Mouse (Mus musculus): ENCODE results near the gene Tmpo.
"Not testable (repeated sequence)": the region's sequence is repeated elsewhere in the genome, so short reads cannot be mapped to it uniquely, and the experiment has no call there.

Gene Tmpo

DNA sequence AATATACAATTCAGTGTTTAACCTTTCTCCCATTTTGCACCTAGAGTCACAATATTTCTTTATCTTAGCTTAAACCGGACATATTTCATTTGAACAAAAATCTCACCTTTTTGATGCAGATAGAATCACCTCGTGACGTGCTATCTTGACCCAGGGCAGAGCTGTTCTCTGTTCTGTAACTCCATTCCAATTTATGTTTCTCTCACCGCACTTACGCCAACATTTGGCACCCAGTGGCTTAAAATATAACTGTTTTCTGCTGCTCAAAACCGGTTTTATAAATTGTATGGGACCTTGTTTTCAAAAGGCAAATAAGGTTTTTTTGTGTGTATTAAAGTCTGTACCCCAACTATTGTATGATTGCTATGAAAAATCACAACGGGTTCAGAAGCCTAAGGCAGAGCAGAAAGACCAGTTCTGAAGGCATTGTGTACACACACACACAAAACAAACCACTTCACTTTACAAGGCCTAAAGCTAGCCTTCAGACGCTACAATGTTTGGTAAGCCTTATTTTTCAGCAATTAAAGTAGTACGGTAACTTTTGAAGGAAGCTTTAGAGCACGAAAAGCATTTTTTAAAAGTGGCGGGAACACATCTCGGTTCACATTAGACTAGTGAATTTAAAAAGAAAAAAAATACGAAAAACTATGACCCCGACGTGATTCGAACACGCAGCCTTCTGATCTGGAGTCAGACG lies at the start of gene Tmpo:
TSS of gene Tmpo (minus strand) at position 555 of the 700 bp plus-strand sequence.
- no peak for DNase-seq

DNA sequence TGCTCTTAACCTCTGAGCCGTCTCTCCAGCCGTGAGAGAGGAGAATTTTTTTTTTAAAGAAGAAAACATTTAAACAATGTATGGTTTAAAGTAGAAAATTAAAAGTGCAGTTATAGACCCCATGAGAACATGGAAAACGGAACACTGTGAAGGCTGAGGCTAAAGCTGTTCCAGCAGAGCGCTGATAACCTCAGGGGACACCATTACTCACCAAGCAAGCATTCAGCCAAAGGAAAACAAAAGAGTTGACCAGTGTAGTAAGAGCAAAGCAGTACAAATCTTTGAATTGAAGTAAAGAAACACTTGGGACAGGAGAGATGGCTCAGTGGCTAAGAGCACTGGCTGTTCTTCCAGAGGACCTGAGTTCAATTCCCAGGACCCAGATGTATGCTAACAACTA lies 49.3 kb upstream of the Tmpo start:
- DNase-seq, result no peak

DNA sequence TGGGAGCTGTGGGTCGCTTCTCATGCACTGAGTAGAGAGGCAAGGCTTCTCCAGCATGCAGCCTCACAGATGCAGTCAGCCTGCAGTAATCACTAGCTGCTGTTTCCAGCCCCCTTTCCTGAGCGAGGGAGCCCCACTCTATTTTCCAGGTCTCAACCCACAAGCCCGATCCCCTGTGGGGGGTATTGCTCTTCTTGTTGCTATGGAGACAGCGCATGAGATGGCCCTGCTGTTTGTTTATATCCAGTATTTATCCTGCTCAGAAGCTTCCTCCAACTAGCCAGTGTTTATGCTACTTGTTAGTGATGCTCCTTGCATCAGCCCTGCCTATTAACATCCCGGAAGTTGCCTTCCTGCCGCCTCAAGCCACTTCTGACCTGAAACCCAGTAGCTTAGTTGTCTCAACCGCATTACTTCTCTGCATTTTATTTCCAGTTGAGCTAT lies 48.4 kb upstream of the Tmpo start:
- DNase-seq, result peak; percentile 25 to 38

DNA sequence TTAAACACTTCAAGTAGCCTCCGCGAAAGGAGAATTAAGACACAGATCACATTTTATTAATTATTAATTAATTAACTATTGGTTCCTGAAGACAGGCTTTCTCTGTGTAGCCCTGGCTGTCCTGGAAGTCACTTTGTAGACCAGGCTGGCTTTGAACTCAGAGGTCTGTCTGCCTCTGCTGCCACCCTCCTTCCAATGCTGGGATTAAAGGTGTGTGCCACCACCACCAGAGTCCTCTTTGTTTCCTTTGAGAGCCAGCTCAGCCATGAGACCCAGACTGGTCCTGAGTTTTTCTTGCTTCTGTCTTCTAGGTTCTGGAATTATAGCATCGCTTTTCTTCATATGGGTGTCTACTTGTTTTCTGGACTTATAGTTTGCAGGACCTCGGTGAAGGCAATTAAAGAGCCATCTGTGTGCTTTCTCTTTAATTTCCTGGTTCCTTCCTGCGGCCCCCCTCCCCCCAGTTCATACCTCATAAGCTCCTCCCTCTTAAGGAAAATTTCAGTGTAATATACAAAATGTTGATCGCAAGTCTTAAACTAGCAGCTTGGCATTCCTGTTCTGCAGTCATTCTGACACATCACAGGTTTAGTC lies 47.9 kb upstream of the Tmpo start:
- no peak for DNase-seq

DNA sequence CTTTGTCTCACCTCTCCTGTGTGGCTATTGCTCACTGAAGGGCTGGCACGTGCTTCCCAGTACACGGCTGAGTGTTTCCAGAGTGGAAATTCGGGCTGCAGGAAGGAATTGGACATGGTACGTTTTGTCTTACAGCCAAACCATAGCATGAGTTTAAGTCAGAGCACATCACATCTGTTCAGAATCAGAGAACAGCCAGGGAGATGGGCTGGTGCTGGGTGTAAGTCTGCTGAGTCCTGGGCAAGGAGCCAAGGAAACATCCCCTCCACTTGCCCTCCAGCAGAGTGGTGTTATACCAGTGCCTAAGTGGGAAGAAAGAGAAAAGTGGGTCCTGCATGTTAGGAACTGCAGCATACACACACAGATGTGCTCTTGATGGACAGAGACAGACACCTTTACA lies 45.9 kb upstream of the Tmpo start:
- DNase-seq, result no peak

DNA sequence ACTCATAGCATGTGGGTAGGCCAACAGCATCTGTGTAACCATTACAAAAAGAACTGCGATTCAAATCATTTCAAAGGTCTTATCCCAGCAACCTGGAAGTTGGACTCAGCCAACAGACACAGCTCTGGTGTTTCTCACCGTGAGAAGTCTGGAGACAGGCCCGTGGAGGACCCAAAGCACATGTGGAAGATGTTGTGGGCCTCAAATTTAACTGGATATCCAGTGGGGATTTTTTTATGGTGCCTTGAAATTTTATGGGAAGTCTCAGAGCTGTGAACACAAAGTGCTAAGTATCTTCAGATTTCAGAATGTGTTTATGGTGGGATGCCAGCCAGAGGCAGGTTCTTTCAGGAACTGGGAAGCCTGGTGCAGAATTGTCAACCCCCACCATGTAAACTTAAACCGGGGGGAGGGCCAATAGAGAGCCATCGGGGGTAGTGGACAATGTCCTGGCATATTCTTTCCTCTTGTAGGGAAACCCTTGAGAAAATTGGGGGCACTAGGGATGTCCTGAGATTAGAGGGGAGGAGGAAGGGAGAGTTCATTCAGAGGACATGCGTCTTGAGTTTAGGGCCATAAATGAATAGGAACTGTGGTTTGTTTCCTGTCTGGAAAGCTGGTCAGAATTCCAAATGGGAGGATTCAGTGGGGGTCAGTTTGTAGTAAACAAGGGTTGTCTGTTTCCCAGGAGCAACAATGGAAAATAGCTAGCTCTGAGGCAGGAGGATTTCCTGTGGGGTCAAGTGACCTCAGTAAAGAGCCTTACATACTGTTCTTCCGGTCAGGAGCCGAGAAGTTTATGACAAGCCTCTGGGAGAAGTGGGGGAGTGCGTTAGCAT lies 41.5 kb upstream of the Tmpo start:
- peak in 1 of 2 experiments; percentile 36 for DNase-seq

DNA sequence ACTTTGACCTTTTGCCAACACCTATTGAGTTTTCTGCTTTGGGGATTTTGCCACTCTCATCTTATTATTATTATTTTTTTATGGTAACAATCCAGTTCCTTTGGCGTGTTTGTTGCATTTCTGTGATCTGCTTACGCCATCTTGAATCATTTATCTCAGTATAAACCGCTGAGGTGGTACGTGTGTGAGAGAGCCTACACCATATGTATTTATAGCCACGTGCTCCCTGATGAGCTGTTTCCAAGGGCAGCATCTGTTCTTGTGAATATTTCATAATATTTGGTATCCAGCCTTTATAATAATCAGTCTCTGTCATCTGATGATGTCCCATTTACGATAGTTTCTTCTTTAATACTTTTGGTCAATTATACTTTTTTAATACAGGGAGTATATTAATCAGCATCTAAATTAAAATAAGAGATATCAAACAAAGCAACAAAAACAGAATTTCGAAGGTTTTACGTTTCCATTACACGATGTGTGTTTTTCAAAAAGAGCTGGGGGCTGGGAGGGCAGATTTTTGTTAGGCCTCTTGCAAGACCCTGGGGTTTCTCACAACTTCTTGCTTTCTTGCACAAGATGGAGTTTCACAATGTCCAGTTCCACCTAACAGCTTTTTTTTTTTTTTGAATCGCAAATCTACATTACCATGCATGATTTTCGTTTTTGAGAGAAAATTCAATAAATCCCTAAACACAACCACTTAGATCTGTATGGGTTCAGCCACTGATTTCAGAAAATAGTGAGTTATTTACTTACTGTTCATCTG lies 28.0 kb upstream of the Tmpo start:
- DNase-seq, result no peak

DNA sequence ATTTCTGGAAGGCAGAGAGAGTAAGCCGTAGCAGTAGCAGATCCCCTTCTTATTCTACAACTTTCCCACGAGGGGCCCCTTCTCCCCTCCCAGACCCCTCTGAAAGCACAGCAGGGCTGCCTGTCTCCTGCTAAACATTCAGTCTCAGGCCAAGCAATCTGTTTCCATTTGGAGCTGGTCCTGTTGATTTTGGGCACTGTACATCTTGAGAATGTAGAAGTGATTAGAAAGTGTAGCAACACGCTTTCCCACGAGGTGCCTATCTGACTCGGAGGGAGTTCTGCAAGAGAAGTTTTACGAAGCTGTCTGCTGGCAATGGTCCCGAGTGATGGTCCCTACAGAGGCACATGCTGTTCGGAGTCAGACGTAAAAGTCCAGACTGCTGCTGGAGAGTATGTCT lies 27.3 kb upstream of the Tmpo start:
- DNase-seq, result no peak

DNA sequence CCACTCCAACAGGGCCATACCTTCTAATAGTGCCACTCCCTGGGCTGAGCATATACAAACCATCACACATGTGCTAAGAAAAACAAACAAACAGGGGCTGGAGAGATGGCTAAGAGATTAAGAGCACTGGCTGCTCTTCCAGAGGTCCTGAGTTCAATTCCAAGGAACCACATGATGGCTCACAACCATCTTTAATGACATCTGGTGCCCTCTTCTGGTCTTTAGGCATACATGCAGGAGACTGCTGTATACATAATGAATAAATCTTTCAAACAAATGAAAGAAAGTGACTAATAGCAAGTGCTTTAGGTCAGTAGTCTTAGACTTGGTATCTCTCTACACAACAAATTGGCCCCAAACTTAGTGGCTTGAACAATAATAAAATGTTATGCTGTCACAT lies 26.2 kb upstream of the Tmpo start:
- no peak for DNase-seq

DNA sequence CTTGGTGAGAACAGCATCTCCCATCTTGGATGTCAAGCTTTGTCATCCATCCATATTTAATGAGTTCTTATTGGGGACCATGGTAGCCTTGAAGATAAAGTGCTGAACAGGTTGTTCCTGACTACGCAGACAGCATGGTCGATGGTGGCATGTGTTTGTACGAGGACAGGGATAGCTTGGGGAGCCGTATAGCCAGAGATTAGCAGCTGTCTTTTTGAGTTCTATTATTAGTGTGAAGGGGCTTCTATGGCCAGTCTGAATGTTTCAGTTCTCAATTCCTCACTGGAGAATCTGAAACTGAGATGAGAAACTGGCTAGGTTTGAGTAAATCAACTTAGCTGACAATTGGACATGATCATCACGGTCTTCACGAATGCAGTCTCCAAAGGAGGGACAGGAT lies 24.5 kb upstream of the Tmpo start:
- no peak for DNase-seq

DNA sequence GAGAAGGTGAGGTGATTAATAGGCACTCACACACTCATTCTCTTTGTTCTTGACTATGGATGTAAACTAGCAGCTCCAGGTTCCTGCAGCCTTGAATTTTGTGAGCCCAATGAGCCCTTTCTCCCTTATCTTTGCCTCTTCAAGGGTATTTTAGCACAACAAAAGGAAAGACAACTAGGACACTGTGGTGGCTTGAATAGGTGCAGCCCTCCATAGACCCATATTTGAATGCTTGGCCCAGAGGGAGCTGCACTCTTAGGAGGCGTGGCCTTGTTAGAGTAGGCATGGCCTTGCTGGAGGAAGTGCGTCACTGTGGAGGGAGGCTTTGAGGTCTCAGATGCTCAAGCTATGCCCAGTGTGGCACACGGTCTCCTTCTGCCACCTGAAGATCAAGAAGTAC lies 19.5 kb upstream of the Tmpo start:
- no peak for DNase-seq

DNA sequence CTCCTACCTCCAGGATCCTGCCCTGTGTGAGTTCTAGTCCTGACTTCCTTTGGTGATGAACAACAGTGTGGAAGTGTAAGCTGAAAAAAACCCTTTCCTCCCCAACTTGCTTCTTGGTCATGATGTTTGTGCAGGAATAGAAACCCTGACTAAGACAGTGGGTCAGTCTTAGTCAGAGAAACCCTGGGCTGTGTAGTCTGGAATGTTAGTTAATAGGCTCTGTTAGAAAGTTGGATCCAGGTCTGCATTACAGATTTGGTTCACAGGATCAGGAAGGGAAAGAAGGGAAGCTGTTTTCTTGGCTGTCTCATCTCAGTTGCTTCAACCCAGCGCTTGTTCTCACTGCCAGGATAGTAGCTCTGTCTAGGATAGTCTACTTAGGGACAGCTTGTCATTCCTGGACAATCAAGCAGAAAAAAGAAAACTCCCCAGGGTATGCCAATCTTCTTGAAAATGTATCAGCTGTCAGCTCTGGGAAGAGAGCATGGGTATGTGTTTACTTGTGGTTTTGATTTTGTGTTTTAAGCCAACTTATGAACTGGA lies 18.2 kb upstream of the Tmpo start:
- DNase-seq, result no peak

DNA sequence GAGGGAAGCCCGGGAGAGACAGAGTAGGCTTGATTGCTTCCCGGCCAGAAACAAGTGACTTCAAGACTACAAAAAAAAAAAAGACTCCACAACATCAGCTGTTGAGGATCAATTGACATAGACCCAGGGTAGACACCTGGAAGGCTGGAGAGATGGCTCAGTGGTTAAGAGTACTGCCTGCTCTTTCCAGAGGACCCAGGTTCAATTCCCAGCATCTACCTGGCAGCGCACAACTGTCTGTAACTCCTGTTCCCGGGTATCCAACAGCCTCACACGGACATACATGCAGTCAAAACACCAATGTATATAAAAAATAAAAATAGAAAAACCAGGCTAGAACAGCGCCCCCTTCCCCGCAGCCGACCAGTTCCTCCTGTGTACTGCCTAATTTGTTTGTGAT lies 16.6 kb upstream of the Tmpo start:
- DNase-seq, result no peak

DNA sequence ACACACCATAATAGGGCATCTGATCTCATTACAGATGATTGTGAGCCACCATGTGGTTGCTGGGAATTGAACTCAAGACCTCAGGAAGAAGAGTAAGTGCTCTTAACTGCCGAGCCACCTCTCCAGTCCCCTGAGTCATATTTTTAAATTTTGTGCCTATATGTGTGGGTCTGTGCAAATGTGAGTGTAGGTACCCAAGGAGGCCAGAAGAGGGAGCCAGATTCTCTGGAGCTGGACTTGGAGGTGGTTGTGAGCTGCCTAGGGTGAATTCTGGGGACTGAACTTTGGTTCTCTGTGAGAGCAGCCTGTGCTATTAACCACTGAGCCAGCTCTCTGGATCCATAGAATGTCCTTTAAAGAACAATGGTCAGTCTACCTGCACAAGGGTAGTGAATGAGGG lies 15.7 kb upstream of the Tmpo start:
- no peak for DNase-seq

DNA sequence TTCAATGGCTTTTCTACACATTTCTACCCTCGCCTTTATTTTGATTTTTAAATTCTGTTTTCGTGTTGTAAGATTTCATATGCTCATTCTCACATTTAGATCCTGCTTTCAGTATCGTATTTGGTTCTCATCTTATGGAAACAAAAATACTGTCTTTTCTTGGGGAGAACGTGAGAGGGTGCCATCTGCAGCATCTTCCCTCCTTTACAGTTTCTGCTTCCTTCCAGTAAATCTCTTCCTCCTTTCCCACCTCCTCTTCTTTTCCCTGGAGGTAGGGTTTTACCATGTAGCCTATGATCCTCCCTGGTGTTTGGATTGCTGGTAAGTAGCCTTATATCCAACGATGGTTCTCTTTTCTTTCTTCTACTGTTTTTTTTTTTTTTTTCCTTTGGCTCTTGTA lies 14.6 kb upstream of the Tmpo start:
- no peak for DNase-seq

DNA sequence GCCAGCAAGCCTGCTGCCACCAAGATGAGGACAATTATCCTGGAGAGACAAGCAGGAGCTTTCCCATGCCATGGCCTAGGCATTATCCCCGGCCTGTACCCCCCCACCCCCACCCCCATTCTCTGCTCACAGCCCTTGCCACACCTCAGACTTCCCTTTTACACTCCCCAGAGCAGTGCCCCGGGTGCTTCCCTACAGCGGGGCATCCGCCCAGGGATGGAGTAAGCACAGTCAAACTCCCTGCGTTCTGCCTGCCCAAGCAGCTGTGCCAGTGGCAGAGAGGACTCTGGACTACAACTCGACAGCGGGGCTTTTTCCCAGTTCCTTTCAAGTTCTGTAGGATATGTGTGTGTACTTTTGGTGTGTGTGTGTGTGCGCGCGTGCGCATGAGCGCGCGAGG lies 14.0 kb upstream of the Tmpo start:
- DNase-seq, result peak; percentile 32 to 47

DNA sequence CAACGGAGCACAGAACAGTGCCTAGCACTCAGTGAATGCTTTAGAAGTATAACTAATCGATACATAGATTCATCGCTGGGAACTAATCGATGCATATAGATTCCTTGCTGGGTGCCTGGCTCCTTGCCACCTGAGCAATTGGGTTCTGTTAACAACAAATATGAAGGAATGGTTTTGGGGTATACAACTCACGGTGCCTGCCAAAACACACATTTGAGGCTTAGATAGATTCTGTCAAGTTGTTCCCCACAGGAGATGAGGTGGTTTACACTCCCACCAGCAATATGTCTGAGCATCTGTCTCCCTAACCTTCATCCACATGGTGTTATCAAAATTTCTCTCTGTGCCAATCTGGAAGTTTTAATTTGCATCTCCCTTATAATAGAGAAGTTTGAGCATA lies 10.7 kb upstream of the Tmpo start:
- no peak for DNase-seq

DNA sequence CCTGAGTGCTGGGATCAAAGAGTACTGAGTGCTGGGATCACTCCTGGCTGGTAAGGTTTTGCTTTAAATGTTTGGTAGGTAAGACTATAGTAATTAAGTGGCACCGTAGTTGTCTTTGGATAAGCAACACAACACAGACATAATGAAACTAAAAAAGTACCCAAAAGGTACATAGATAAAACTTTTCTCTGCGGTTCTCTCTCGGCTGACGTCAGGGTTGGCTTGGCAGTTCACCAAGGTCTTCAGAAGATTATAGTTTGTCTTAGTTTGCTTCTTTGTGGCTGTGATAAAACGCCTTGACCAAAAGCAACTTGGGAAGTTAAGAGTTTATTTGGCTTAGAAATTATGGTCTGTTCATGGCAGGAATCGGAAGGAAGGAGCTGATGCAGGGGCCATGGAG lies 8.4 kb upstream of the Tmpo start:
- no peak for DNase-seq

DNA sequence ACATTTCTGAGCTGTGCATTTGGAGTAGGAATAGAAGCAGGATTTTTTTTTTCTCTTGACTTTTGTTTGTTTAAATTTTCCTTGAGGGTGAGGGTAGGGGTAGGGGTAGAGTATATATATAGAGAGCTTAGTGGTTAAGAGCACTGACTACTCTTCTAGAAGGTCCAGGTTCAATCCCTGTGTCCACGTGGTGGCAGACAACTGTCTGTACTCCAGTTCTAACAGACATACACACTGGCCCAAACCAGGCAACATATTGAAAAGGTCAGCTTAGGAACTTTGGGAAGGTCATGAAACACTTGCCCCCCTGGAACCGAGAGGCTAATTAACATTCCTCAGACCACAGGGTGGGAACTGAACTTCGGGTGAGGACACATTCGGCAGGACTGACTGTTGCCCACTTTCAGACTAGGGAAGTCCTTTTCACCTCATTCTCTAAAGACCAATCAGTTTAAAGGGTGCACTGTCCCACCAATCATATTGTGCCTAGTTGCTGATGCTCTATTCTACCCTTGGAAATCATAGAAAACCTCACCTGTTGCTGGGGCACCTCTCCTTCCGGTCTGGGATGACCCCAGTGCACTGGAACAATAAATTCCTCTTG lies 7.7 kb upstream of the Tmpo start:
- DNase-seq, result no peak

DNA sequence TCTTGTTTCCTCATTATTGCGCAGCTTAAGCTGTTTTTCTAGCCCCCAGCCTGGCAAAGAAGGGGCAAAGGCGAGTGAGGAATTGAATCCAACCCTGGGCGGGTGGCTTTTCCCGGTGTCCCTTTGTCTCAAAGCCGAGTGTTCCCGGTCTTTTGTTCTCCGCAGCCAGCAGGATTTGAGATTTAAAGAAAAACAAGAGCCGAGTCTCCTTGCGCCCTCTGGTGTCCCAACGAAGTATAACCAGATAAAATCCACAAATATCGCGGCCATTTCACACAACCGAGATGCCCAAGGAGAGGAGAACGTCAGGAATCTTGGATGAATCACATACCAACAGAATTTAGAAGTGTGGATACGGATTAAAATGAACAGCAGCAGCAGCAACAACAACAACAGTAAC lies 6.8 kb upstream of the Tmpo start:
- peak; percentile 80 to 89 for DNase-seq

DNA sequence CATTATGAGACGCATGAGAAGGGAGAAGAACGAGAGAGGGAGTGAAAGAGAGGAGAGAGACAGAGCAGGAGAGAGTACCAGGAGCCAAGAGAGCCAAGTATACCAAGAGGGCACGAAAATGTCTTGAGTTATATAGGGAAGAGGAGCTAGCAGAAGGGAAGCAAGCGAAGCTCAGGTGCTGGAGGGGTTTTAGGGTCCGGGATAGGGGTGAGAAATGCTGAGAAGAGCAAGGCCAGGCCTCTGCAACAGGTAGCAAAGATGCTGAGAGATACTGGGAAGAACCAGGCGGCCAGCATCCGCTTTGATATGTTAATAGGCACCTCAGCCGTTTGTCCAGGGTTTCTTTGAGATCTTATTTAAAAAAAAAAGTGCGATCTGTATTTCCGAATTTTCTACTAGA lies 6.2 kb upstream of the Tmpo start:
- no peak for DNase-seq

DNA sequence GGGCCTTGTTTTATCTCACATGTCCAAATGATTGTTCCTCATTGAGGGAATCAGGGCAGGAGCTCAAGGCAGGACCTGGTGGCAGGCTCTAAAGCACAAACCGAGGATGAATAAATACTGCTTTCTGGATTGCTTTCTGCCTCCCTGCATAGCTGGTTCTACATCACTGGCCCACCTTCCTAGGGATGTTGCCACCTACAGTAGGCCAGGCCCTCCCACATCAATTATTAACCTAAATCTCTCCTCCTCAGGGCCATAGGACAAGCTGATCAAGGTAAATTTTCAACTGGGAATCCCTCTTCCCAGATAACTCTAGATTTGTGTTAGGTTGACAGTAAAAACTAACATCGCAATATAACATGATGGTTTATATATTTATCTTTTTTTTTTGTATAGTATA lies 4.6 kb upstream of the Tmpo start:
- DNase-seq, result no peak

DNA sequence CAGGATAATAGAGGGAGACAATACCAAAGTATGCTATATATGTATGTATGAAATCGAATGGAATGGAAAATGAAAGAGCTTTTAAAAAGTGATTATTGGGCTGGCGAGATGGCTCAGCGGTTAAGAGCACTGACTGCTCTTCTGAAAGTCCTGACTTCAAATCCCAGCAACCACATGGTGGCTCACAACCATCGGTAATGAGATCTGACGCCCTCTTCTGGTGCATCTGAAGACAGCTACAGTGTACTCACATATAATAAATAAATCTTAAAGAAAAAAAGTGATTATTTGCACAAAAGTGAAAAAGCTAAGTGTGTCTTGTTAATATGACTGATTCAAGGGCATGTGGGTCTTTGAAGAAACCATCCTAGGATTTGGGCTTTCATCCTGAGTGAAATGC lies 3.8 kb upstream of the Tmpo start:
- DNase-seq, result not testable (repeated sequence)

Measured in lung, postnatal 4 days (tissue).